Mouse (Mus musculus) ovary, postnatal 36 days (tissue): ENCODE measurements at regions not wholly inside any gene's neighbourhood (a gene's known extent, or its start where the extent isn't known, plus 50 kb on each side); places are given as distances from the start of the nearest gene placed in this dataset.

Experiments
- DNase-seq: peaks from one replicate; pipeline ENCODE4 v3.0.0; 2022; ENCODE audit warnings: low spot score, mixed read lengths

- no peak for DNase-seq
Measured at GRCm38 (mm10) chr13:107073039-107073620, 51.2 kb upstream of the Kif2a start.

DNA sequence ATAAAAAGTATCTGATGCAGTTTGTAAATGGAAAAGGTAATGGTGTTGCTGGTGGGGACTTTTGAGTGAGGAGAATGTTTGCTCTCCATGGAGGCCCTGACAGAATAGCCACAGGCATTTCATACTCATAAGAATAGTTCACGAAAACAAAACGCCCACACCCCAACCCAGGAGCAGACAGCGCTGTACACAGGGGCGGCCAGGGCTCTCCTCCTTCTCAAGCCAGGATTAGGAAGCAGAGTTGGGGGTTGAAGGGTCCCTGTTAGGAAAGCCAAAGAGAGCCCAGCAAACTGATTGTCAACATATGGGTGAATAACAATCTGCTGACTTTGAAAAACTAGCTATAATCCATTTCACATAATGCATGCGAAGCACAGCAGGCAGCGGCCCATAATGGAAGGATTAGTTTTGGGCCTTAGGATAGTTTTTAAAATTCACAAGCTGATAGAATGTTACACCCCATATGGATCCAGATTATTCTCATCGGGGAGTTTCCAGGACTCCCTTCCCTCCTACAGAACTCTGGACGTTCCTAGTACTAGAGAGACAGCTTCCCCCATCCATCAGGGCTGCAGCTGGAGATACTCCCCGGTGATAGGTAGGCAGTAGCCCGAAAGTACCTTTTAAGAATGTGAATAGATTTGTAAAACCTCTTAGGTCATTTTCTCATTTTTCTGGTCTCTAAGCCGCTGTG is 50.6 kb upstream of the Kif2a start:
- DNase-seq: no peak
